Mouse (Mus musculus) forelimb bud, embryonic 11.5 days (tissue): Measurements from ENCODE around the gene Wdr70.
"Not testable (repeated sequence)": the region's sequence is repeated elsewhere in the genome, so short reads cannot be mapped to it uniquely, and the experiment has no call there.

Experiments used
- DNase-seq: peaks from one replicate; pipeline ENCODE4 v3.0.0-alpha.2; 2012; ENCODE audit warnings: low read depth, low spot score

The Wdr70 gene

GRCm38 (mm10) chr15:8098774-8099749 lies at the start of gene Wdr70:
Wdr70 (minus strand) TSS chr15:8099209.
- peak; percentile 94 for DNase-seq

- DNase-seq: no peak
Measured at GRCm38 (mm10) chr15:8135606-8136005, 36.6 kb upstream of the Wdr70 start.

- DNase-seq: no peak
Measured at GRCm38 (mm10) chr15:8131761-8132160, 32.8 kb upstream of the Wdr70 start.

GRCm38 (mm10) chr15:8131268-8131667 lies 32.3 kb upstream of the Wdr70 start:
- no peak for DNase-seq

- no peak for DNase-seq
Measured at GRCm38 (mm10) chr15:8129281-8129680, 30.3 kb upstream of the Wdr70 start.

- DNase-seq: no peak
Measured at GRCm38 (mm10) chr15:8109782-8110181, 10.8 kb upstream of the Wdr70 start.

GRCm38 (mm10) chr15:8108966-8109743 lies 10.1 kb upstream of the Wdr70 start, which contains the start of gene Nup155:
Nup155 (plus strand) TSS chr15:8109273.
- peak; percentile 93 for DNase-seq

GRCm38 (mm10) chr15:8108360-8108965 lies 9.5 kb upstream of the Wdr70 start:
- no peak for DNase-seq

GRCm38 (mm10) chr15:8101975-8102542 lies 3.0 kb upstream of the Wdr70 start:
- DNase-seq: not testable (repeated sequence)

GRCm38 (mm10) chr15:8097853-8098252 lies 1.2 kb downstream of the Wdr70 start:
- peak; percentile 48 for DNase-seq

GRCm38 (mm10) chr15:8092668-8093067 lies 6.3 kb downstream of the Wdr70 start:
- not testable (repeated sequence) for DNase-seq

GRCm38 (mm10) chr15:8090685-8091084 lies 8.3 kb downstream of the Wdr70 start:
- no peak for DNase-seq

GRCm38 (mm10) chr15:8088715-8089114 lies 10.3 kb downstream of the Wdr70 start:
- no peak for DNase-seq

- DNase-seq: no peak
Measured at GRCm38 (mm10) chr15:8087293-8087692, 11.7 kb downstream of the Wdr70 start.

GRCm38 (mm10) chr15:8082139-8082538 lies 16.9 kb downstream of the Wdr70 start:
- no peak for DNase-seq

- DNase-seq: not testable (repeated sequence)
Measured at GRCm38 (mm10) chr15:8073159-8073558, 25.9 kb downstream of the Wdr70 start.

- DNase-seq: no peak
Measured at GRCm38 (mm10) chr15:8065221-8065620, 33.8 kb downstream of the Wdr70 start.

GRCm38 (mm10) chr15:8051177-8051576 lies 47.8 kb downstream of the Wdr70 start:
- no peak for DNase-seq

GRCm38 (mm10) chr15:8039834-8040233 lies 59.2 kb downstream of the Wdr70 start:
- no peak for DNase-seq

GRCm38 (mm10) chr15:8038457-8038856 lies 60.6 kb downstream of the Wdr70 start:
- no peak for DNase-seq

GRCm38 (mm10) chr15:8037825-8038224 lies 61.2 kb downstream of the Wdr70 start:
- DNase-seq: no peak

GRCm38 (mm10) chr15:8031211-8031610 lies 67.8 kb downstream of the Wdr70 start:
- DNase-seq: no peak
